Mouse (Mus musculus) liver, embryonic 12.5 days (tissue): Measurements from ENCODE around the gene Rbm47. TPM values are rescaled to one million over a fixed set of nuclear protein-coding genes. Genes with fewer than 3 reads are reported as not detected.
"Not testable (repeated sequence)": the region's sequence is repeated elsewhere in the genome, so short reads cannot be mapped to it uniquely, and the experiment has no call there.

ENCODE experiments used
- ATAC-seq: fragments of 200-750 bp; cut with Nextera tagmentation; 2 replicates; pipeline ENCODE4 v1.8.0; 2017; ENCODE audit warnings: moderate number of reproducible peaks, mild to moderate bottlenecking, moderate library complexity
- H3K27ac ChIP-seq: fragments of 300-500 bp; sonication (generic); 2 replicates; pipeline ENCODE4 v1.5.1; 2016; ENCODE audit warnings: mild to moderate bottlenecking
- H3K27me3 ChIP-seq: fragments of 300-500 bp; sonication (generic); replicated peaks from 2 replicates; pipeline ENCODE4 v1.6.1; 2016; ENCODE audit warnings: mild to moderate bottlenecking, moderate library complexity
- H3K36me3 ChIP-seq: fragments of 300-500 bp; sonication (generic); 2 replicates; pipeline ENCODE4 v1.6.1; 2016; ENCODE audit warnings: mild to moderate bottlenecking, moderate library complexity
- H3K4me1 ChIP-seq: fragments of 300-500 bp; sonication (generic); 2 replicates; pipeline ENCODE4 v1.6.1; 2016
- H3K4me2 ChIP-seq: fragments of 300-500 bp; sonication (generic); 2 replicates; pipeline ENCODE4 v1.6.1; 2016; ENCODE audit warnings: mild to moderate bottlenecking, moderate library complexity
- H3K4me3 ChIP-seq: fragments of 300-500 bp; sonication (generic); 2 replicates; pipeline ENCODE4 v1.5.1; 2016; ENCODE audit warnings: mild to moderate bottlenecking, moderate library complexity
- H3K9ac ChIP-seq: fragments of 300-500 bp; sonication (generic); 2 replicates; pipeline ENCODE4 v1.6.1; 2016; ENCODE audit warnings: mild to moderate bottlenecking, moderate library complexity
- H3K9me3 ChIP-seq: fragments of 300-500 bp; sonication (generic); replicated peaks from 2 replicates; pipeline ENCODE4 v1.6.1; 2016; ENCODE audit warnings: mild to moderate bottlenecking, moderate library complexity
- WGBS: fragments of 180-500 bp; shearing (Covaris S2); methylation state at CpG from one replicate; pipeline ENCODE4 v1.1.7; 2016; ENCODE audit not compliant: insufficient replicate concordance; 5-methylcytosine and 5-hydroxymethylcytosine counted together
- polyA plus RNA-seq: library from polyadenylated mRNA; unstranded; fragments of >200 nt; fragmentation: Nextera tagmentation; extraction: Ambion mirVana; gene quantifications from 2 replicates; pipeline ENCODE4 v1.2.1, GENCODE M21; 2016

Gene Rbm47
- polyA plus RNA-seq, 1 experiment from 2014 or later = 9.4 TPM

DNA sequence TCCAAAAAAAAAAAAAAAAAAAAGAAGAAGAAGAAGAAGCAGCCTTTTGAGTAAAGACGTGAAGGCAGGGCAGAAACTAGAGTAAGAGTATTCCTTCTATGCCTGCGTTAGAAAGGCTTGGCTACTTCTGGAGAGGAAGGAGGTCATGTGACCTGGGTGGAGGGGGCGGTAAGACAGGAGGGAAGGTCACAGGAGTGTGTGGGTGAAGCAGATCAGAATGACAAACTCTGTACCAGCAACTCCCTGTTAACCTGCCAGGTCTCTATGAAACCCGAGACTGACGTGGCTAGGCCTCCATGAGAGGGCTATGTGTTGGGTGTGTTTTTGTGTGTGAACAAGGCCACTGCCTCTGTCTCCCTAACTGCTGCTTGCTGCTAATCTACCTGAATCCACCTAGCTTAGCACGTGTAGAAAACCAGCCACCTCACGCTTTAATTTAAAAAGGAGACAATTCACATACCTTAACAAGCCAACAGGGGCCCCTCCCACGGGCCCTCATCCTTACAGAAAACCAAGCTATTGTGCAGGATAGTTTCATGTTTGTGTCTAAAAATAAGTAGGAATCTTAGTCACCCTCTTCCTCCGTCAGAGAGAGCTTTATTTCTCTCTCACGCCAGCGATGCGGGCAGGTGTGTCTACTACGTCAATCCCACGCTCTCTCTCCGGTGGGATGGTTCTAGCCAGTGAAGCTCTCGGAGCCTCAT lies 17.7 kb upstream of the Rbm47 start:
- H3K4me2 ChIP-seq = no peak overlapping the region
- ATAC-seq = no peak
- no peaks in the 10 kb centered on the region for H3K27me3 ChIP-seq
- no peaks in the 10 kb centered on the region for H3K36me3 ChIP-seq
- WGBS = 64% methylated on average over 16 of the region's 16 CpGs
- no peak overlapping the region for H3K27ac ChIP-seq
- no peaks in the 10 kb centered on the region for H3K4me1 ChIP-seq
- no peaks in the 10 kb centered on the region for H3K9me3 ChIP-seq
- H3K4me3 ChIP-seq = no peak overlapping the region
- no peak overlapping the region for H3K9ac ChIP-seq

DNA sequence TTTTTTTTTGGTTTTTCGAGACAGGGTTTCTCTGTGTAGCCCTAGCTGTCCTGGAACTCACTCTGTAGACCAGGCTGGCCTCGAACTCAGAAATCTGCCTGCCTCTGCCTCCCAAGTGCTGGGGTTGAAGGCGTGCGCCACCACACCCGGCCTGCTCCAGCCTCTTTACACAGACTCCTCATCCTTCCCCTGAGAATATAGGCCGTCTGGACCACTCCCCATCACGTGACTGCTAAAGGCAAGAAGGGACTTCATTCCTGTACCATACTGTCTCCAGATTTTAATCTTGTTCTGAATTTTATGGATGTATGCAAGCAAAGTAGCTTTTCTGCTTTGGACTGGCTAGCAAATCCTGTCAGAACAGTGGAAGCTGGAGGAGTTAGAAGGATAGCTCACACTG lies 15.7 kb upstream of the Rbm47 start:
- H3K4me3 ChIP-seq, H3K4me2 ChIP-seq, H3K9me3 ChIP-seq, H3K27ac ChIP-seq, H3K4me1 ChIP-seq, ATAC-seq, H3K36me3 ChIP-seq, H3K9ac ChIP-seq, H3K27me3 ChIP-seq: not testable (repeated sequence)
- WGBS = 60% methylated on average over 6 of the region's 7 CpGs

DNA sequence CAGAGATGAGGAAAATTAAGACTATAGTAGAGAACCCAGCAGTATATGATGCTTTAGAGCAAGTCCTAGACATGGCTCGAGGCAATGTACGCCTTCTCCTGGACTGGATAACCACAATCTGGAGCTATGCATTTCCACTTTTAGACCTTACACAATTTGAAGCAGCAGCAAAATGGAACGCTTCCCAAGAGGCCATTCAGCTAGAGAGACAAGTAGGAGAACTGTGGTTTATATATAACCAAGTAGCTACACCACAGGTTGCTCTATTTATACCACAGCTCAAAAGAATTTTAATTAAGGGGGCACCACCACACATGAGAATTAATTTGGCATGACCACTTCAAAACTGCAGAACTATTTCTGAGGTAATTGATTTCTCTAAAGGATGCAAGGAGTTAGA lies 9.2 kb upstream of the Rbm47 start:
- Histone ChIP-seq H3K4me2 (no peak overlapping the region), H3K36me3 (no peaks in the 10 kb centered on the region), H3K9ac (no peak overlapping the region), H3K27ac (no peak overlapping the region), H3K4me1 (no peaks in the 10 kb centered on the region), H3K27me3 (no peaks in the 10 kb centered on the region), H3K9me3 (no peaks in the 10 kb centered on the region), H3K4me3 (no peak overlapping the region)
- 72% methylated on average over 3 of the region's 3 CpGs for WGBS
- ATAC-seq = no peak

DNA sequence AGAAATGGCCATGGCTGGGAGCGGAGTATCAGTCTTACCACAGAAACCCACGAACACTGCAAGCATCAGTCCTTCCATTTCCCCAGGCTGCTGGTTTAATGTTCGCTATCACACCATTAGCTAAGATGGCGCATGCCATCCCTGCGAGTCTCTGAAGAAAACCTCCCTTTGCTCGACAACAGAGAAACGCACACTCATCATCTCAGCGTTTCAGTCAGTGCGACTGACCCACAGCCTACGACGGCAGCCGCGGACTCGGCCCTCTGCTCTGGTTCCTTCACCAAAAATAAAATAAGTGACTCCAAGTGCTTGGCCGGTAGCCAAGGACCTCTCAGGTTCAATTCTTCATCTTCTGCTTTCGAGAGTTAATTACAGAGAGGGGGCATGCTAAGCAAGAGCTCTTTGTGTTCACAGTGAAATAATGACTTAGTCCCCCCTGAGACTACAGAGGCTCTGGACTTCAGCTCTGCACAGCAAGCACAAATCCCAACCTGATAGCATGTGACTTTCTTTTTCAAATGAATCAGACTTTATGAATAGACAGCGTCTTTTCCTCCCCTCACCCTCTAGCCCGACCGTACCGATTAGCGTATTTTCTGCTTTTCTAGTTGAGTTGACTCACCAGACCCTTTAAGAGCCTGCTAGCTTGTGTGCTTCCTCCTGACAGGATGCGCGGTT lies 1.4 kb upstream of the Rbm47 start:
- no peaks in the 10 kb centered on the region for H3K9me3 ChIP-seq
- no peak overlapping the region for H3K4me2 ChIP-seq
- no peaks in the 10 kb centered on the region for H3K36me3 ChIP-seq
- H3K27ac ChIP-seq = no peak overlapping the region
- no peak for ATAC-seq
- H3K4me3 ChIP-seq = no peak overlapping the region
- H3K9ac ChIP-seq = no peak overlapping the region
- H3K27me3 ChIP-seq = no peaks in the 10 kb centered on the region
- H3K4me1 ChIP-seq = no peaks in the 10 kb centered on the region
- 81% methylated on average over 23 of the region's 23 CpGs for WGBS

DNA sequence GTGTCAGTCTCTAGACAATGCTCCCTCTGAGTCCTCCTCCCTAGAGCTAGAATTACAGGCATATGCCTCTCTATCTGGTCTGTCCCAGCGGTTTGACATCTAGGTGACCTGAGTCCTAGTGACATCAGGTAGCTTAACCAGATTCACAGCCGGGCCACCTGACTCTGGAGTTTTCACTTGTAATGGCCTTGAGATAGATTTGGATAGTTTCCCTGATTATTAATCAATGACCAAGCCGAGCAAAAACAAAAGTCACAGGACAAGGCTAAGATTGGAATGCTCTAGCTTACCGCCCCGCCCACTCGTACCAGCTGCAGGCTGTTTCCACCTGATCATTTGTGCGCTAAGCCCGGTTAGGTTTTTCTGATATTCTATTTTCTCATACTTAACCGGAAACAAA lies 2.3 kb downstream of the Rbm47 start:
- Histone ChIP-seq H3K9ac (no peak overlapping the region), H3K27me3 (no peaks in the 10 kb centered on the region), H3K27ac (no peak overlapping the region), H3K4me1 (no peaks in the 10 kb centered on the region), H3K4me2 (no peak overlapping the region), H3K9me3 (no peaks in the 10 kb centered on the region), H3K36me3 (no peaks in the 10 kb centered on the region), H3K4me3 (no peak overlapping the region)
- ATAC-seq = no peak
- 76% methylated on average over 9 of the region's 9 CpGs for WGBS

- no peak for ATAC-seq
- no peaks in the 10 kb centered on the region for H3K9me3 ChIP-seq
- no peaks in the 10 kb centered on the region for H3K4me1 ChIP-seq
- no peak overlapping the region for H3K4me3 ChIP-seq
- no peak overlapping the region for H3K27ac ChIP-seq
- no peaks in the 10 kb centered on the region for H3K36me3 ChIP-seq
- H3K27me3 ChIP-seq = no peaks in the 10 kb centered on the region
- H3K4me2 ChIP-seq = no peak overlapping the region
- no peak overlapping the region for H3K9ac ChIP-seq
- WGBS = 67% methylated on average over 2 of the region's 2 CpGs
Observed at GRCm38 (mm10) chr5:66169099-66169485, 3.8 kb downstream of the Rbm47 start.

DNA sequence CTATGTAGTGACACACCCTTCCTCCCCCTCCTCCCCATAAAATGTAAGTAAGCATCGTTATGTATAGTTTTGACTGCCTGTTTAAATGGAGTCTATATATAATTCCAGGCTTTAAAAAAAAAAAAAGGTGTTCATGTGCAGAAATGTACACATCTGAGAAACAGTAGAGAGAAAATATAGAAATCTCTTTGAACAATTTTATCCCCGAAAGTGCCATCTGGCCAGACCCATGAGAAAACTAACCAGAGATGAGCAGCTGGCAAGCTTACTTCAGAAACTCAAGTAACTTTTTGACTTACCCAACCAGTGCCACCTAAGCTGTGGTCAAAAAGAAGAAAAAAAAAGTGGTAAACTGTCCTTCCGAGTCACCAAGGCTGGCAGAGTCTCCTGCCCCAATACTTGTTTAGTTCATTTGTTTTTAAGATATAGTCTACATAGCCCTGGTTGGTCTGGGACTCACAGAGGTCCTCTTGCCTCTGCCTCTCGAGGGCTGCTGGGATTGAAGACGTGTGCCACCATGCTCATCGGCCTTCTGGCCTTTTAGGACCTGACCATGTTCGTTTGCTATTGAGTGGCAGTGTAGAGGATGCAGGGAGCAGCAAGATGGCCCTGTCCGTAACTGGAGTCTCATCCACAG lies 4.3 kb downstream of the Rbm47 start:
- no peak overlapping the region for H3K4me3 ChIP-seq
- no peak overlapping the region for H3K27ac ChIP-seq
- no peaks in the 10 kb centered on the region for H3K9me3 ChIP-seq
- no peaks in the 10 kb centered on the region for H3K4me1 ChIP-seq
- H3K9ac ChIP-seq = no peak overlapping the region
- no peaks in the 10 kb centered on the region for H3K27me3 ChIP-seq
- no peak for ATAC-seq
- H3K4me2 ChIP-seq = no peak overlapping the region
- no peaks in the 10 kb centered on the region for H3K36me3 ChIP-seq
- 64% methylated on average over 8 of the region's 8 CpGs for WGBS

DNA sequence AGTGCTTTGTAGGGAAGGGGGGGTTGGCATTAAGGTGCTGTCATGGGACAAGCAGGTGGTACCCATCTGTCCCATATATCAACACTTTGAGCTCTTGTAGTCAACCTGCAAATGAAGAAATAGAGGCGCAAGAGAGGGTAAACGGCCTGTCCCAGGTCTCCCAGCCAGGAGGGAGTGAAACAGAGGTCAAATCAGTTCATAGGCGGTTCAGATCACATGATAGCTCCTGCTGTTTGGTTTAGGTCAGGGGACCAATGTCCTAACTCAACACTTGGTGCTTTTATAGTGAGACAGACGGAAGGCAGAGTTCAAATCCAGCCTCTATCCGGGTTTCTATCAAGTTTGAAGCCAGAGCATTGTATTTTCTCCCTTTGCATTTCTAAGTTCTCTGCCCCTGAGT lies 6.0 kb downstream of the Rbm47 start:
- WGBS = 57% methylated on average over 5 of the region's 5 CpGs
- no peaks in the 10 kb centered on the region for H3K36me3 ChIP-seq

GRCm38 (mm10) chr5:66166193-66166629 lies 6.7 kb downstream of the Rbm47 start:
- no peaks in the 10 kb centered on the region for H3K4me1 ChIP-seq
- H3K4me2 ChIP-seq = no peak overlapping the region
- no peak overlapping the region for H3K9ac ChIP-seq
- no peaks in the 10 kb centered on the region for H3K36me3 ChIP-seq
- no peak for ATAC-seq
- H3K9me3 ChIP-seq = no peaks in the 10 kb centered on the region
- H3K4me3 ChIP-seq = no peak overlapping the region
- H3K27me3 ChIP-seq = no peaks in the 10 kb centered on the region
- H3K27ac ChIP-seq = no peak overlapping the region
- 23% methylated on average over 4 of the region's 4 CpGs for WGBS

More for the DNA sequence above, 6.0 kb downstream of the Rbm47 start:
- H3K27ac ChIP-seq = no peak overlapping the region
- no peaks in the 10 kb centered on the region for H3K27me3 ChIP-seq
- H3K4me3 ChIP-seq = no peak overlapping the region
- no peak overlapping the region for H3K9ac ChIP-seq
- no peaks in the 10 kb centered on the region for H3K4me1 ChIP-seq
- H3K4me2 ChIP-seq = no peak overlapping the region
- no peak for ATAC-seq
- no peaks in the 10 kb centered on the region for H3K9me3 ChIP-seq

DNA sequence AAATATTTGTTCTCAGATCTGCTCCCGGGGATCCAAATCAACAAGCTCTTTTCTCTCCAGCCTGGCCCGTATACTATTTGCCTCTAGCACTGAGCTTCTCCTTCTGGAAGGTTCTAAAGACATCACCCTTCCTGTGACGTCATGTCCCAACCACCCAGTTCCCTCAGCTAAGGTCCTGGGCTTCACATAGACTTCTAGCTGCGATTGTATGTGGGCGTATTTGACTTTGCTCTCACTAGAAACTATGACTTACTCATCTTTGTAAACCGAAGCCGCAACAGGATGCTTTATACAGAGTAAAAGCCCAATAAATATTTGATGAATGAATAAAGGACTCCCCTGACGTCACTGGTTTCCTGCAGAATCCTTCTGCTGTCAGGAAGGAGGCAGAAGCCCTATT lies 7.2 kb downstream of the Rbm47 start:
- H3K4me1 ChIP-seq = no peaks in the 10 kb centered on the region
- H3K9me3 ChIP-seq = no peaks in the 10 kb centered on the region
- H3K4me2 ChIP-seq = no peak overlapping the region
- H3K27me3 ChIP-seq = no peaks in the 10 kb centered on the region
- no peaks in the 10 kb centered on the region for H3K36me3 ChIP-seq
- WGBS = 66% methylated on average over 8 of the region's 8 CpGs
- no peak for ATAC-seq
- H3K4me3 ChIP-seq = no peak overlapping the region
- no peak overlapping the region for H3K27ac ChIP-seq
- no peak overlapping the region for H3K9ac ChIP-seq

- Histone ChIP-seq H3K36me3 (no peaks in the 10 kb centered on the region), H3K4me1 (no peaks in the 10 kb centered on the region), H3K27ac (no peak overlapping the region), H3K4me2 (no peak overlapping the region), H3K27me3 (peaks cover 34% of the 10 kb centered on the region), H3K9me3 (no peaks in the 10 kb centered on the region), H3K9ac (no peak overlapping the region), H3K4me3 (no peak overlapping the region)
- WGBS = 80% methylated on average over 9 of the region's 9 CpGs
- no peak for ATAC-seq
Observed at GRCm38 (mm10) chr5:66156431-66156962, 16.4 kb downstream of the Rbm47 start.

GRCm38 (mm10) chr5:66154616-66155015 lies 18.3 kb downstream of the Rbm47 start:
- H3K27ac ChIP-seq = no peak overlapping the region
- no peak for ATAC-seq
- WGBS = 68% methylated on average over 6 of the region's 6 CpGs

More at GRCm38 (mm10) chr5:66154616-66155015, 18.3 kb downstream of the Rbm47 start:
- Histone ChIP-seq H3K9ac (no peak overlapping the region), H3K9me3 (no peaks in the 10 kb centered on the region), H3K36me3 (no peaks in the 10 kb centered on the region), H3K27me3 (peaks cover 53% of the 10 kb centered on the region), H3K4me2 (no peak overlapping the region), H3K4me1 (0 out of 2 replicates have a peak, but pooled peaks cover 2% of the 10 kb centered on the region), H3K4me3 (no peak overlapping the region)
